ENCODE assay signal across 28 mouse cellular contexts in genomic region chr19:46776391-46776790, GRCm38 (mm10).
"Had no signal": no experiment of that assay in that cellular context is flagged by ENCODE, and none has a peak within 500 bp of the region (broad histone marks: within the 10 kb centered on the region; RNA-seq: fewer than 3 reads in every experiment).

No protein-coding gene starts in this region.

- H3K4me3 ChIP-seq: gastrocnemius, adult 2 months; heart, adult 2 months; heart, embryonic 13.5 days; heart, embryonic 15.5 days; hindbrain, embryonic 10.5 days; hindbrain, embryonic 13.5 days; hindbrain, embryonic 15.5 days; kidney, embryonic 15.5 days; left cerebral cortex, adult 2 months; limb, embryonic 10.5 days; limb, embryonic 12.5 days; liver, embryonic 13.5 days; liver, embryonic 15.5 days had no signal

- H3K4me1 ChIP-seq: heart, embryonic 13.5 days; heart, embryonic 15.5 days; hindbrain, embryonic 13.5 days; hindbrain, embryonic 15.5 days had no signal

- H3K27ac ChIP-seq: gastrocnemius, adult 2 months; heart, adult 2 months; heart, embryonic 13.5 days; heart, embryonic 15.5 days; hindbrain, embryonic 10.5 days; hindbrain, embryonic 13.5 days; hindbrain, embryonic 15.5 days; hindbrain, postnatal 0 days; kidney, embryonic 15.5 days; kidney, postnatal 0 days; left cerebral cortex, adult 2 months; limb, embryonic 10.5 days; limb, embryonic 12.5 days; liver, embryonic 13.5 days; liver, embryonic 15.5 days had no signal

- ATAC-seq: hindbrain, postnatal 0 days; intestine, embryonic 16.5 days had no signal

- H3K9me3 ChIP-seq: heart, embryonic 13.5 days; heart, embryonic 15.5 days; hindbrain, embryonic 10.5 days; hindbrain, embryonic 13.5 days; hindbrain, embryonic 15.5 days; kidney, embryonic 15.5 days; limb, embryonic 10.5 days; limb, embryonic 12.5 days; liver, embryonic 13.5 days; liver, embryonic 15.5 days had no signal

- H3K9ac ChIP-seq: heart, embryonic 13.5 days; heart, embryonic 15.5 days; hindbrain, embryonic 13.5 days; hindbrain, embryonic 15.5 days; kidney, embryonic 15.5 days; limb, embryonic 12.5 days; liver, embryonic 13.5 days; liver, embryonic 15.5 days had no signal

- H3K4me2 ChIP-seq: heart, embryonic 11.5 days; heart, embryonic 13.5 days; heart, embryonic 15.5 days; hindbrain, embryonic 13.5 days; hindbrain, embryonic 15.5 days; kidney, embryonic 15.5 days; limb, embryonic 12.5 days; liver, embryonic 11.5 days; liver, embryonic 13.5 days; liver, embryonic 15.5 days had no signal

- H3K27me3 ChIP-seq: heart, embryonic 13.5 days; heart, embryonic 15.5 days; hindbrain, embryonic 13.5 days; hindbrain, embryonic 15.5 days; kidney, embryonic 15.5 days; limb, embryonic 12.5 days; liver, embryonic 13.5 days; liver, embryonic 15.5 days had no signal

- H3K36me3 ChIP-seq: heart, embryonic 13.5 days; heart, embryonic 15.5 days; hindbrain, embryonic 10.5 days; hindbrain, embryonic 13.5 days; hindbrain, embryonic 15.5 days; kidney, embryonic 15.5 days; limb, embryonic 10.5 days; limb, embryonic 12.5 days; liver, embryonic 13.5 days; liver, embryonic 15.5 days had no signal

- DNase-seq: gastrocnemius, adult 2 months; gastrocnemius, postnatal 10 days; gastrocnemius, postnatal 25 days; heart, adult 2 months; heart, postnatal 14 days; heart, postnatal 4 days; kidney, adult 11 months; kidney, adult 2 months; kidney, adult 9 months; kidney, postnatal 14 days; kidney, postnatal 36 days; liver; liver, embryonic 13.5 days had no signal
